Mouse (Mus musculus) ES-E14 (cell line): ENCODE results near the gene Batf.

Source experiments
- CHD2 ChIP-seq: IDR thresholded peaks from 2 replicates; pipeline ENCODE4 v1.6.1; 2014; ENCODE audit warnings: mild to moderate bottlenecking, low read depth, low read length, inconsistent platforms
- HCFC1 ChIP-seq: IDR thresholded peaks from 2 replicates; pipeline ENCODE4 v1.6.1; 2012; ENCODE audit warnings: low read length, inconsistent platforms, borderline replicate concordance; ENCODE audit not compliant: insufficient read depth
- ZC3H11A ChIP-seq: IDR thresholded peaks from 2 replicates; pipeline ENCODE4 v1.6.1; 2012; ENCODE audit warnings: low read depth, mild to moderate bottlenecking, inconsistent platforms, low read length, borderline replicate concordance
- ZNF384 ChIP-seq: IDR thresholded peaks from 2 replicates; pipeline ENCODE4 v1.6.1; 2012; ENCODE audit warnings: low read depth, low read length, inconsistent platforms

DNA sequence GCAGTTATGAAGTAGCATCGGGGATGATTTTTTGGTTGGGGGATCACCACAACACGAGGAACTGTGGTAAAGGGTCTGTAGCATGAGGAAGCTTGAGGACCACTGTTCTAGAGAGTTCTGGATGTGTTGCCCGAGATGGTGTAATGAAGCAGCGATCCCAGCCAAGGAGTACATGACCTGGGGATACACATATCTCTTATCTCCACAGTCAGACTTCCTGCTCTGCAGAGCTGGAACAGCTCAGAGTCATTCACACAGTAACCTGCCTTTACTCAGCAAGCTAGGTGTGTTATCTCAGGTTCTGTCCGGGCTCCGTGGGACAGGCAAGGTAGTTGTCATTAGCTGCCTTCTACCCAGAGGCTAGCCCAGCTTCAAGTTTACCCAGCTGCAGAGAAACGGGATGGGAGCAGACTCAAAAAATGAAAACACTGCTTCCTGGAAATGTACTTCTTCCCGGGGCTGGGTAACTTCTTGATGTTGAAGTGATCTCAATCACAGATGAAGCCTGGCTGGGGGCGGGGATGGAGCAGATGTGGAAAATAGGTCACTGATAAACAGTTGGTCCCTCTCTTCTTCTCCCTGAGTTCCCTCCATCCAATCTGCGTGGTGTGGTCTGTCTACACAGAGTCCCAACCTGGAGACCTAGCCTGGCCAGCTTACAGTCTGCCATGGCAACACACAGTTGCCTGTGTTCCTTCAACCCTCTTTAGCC, 45.5 kb upstream of the Batf start:
- TF ChIP-seq CHD2 (no peak), HCFC1 (no peak), ZNF384 (no peak), ZC3H11A (no peak)
